Mouse (Mus musculus): ENCODE data around the gene Rtn2. TPM values are rescaled to one million over a fixed set of nuclear protein-coding genes. Genes with fewer than 3 reads are reported as not detected.

The Rtn2 gene
- total and polyA plus RNA-seq, 2 experiments from 2014 or later, result 51.7 to 108 TPM

DNA sequence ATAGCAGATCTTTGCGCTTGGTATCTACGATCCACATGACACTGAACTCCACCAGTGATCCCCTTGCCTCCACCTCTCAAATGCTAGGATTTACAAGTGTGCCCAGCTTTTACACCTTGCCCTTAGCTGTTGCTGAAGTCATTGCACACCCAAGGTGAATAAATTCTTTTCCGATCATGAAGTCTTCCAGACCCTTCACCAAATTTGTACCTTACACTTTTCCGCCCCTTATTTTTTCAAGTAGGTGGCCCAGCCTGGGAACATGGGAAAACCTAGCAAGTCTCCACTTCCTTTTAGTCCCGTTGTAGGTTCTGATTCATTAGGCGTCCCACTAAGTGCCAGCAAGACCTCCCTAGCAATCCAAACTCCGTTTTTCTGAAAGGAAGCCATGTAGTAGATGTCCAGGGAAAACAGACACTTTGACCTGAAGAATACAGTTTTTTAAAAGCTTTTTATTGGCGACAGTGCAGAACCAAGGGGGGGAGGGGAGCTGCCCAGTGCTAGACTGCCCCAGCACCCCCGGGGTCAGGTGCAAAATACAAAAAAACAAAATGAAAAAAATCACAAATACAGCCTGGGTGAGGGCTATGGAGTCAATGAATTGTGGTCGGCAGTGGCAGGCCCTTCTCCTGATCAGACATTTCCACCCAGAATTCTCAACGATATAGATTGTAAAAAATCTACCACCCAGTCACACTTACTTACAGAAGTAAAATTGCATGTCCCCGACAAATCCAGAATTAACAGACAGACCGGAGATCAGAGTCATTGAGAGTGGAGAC, 20.0 kb downstream of the Rtn2 start:
- H3K4me2 ChIP-seq (ENCODE audit: low read depth, low read length), result no peak overlapping the region

DNA sequence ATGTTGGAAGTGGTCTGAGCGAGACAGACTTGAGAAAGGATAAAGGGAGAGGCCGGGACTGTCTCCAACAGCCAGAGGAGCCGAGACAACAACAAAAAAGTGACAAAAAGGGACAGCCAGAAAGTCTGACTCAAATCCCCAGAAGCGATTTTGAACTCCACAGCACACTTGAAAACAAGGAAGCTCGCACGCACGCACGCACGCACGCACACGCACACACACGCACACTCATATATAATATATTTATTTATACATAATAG, 20.6 kb downstream of the Rtn2 start:
- Histone ChIP-seq H3K27me3 (ENCODE audit: control insufficient read depth, insufficient read depth, low read length) (peaks cover 32% of the 10 kb centered on the region), H3K9me3 (replicated peaks; ENCODE audit: control insufficient read depth, low read length) (no peaks in the 10 kb centered on the region), H3K4me2 (ENCODE audit: low read depth, low read length) (no peak overlapping the region), H3K9ac (replicated peaks; ENCODE audit: low read depth, low read length) (no peak overlapping the region), H3K4me3 (ENCODE audit: low read depth, low read length) (no peak overlapping the region), H3K4me1 (ENCODE audit: control insufficient read depth, insufficient read depth) (peaks cover 14% of the 10 kb centered on the region; the same call in 1 of the 2 replicates), H3K27ac (ENCODE audit: low read depth) (no peak overlapping the region), H3K36me3 (replicated peaks; ENCODE audit: control insufficient read depth, insufficient read depth, low read length) (no peaks in the 10 kb centered on the region)
- ATAC-seq (ENCODE audit: insufficient read depth, low read depth), result no peak
- DNase-seq (ENCODE audit: low spot score), result no peak
- TF ChIP-seq EP300 (IDR thresholded peaks at IDR 0.05; ENCODE audit: low read depth) (no peak), CTCF (IDR thresholded peaks at IDR 0.05; ENCODE audit: low read depth) (no peak)
- WGBS, result 86% methylated on average over 12 of the region's 12 CpGs

More for the DNA sequence above, 20.0 kb downstream of the Rtn2 start:
- Histone ChIP-seq H3K27me3 (ENCODE audit: control insufficient read depth, insufficient read depth, low read length) (peaks cover 32% of the 10 kb centered on the region), H3K9ac (replicated peaks; ENCODE audit: low read depth, low read length) (no peak overlapping the region), H3K36me3 (replicated peaks; ENCODE audit: control insufficient read depth, insufficient read depth, low read length) (no peaks in the 10 kb centered on the region), H3K27ac (ENCODE audit: low read depth) (no peak overlapping the region), H3K4me1 (ENCODE audit: control insufficient read depth, insufficient read depth) (peaks cover 14% of the 10 kb centered on the region; the same call in 1 of the 2 replicates), H3K9me3 (replicated peaks; ENCODE audit: control insufficient read depth, low read length) (no peaks in the 10 kb centered on the region), H3K4me3 (ENCODE audit: low read depth, low read length) (no peak overlapping the region)
- ATAC-seq (ENCODE audit: insufficient read depth, low read depth) (no peak), DNase-seq (ENCODE audit: low spot score) (no peak)
- TF ChIP-seq EP300 (IDR thresholded peaks at IDR 0.05; ENCODE audit: low read depth) (no peak), CTCF (IDR thresholded peaks at IDR 0.05; ENCODE audit: low read depth) (no peak)
- 52% methylated on average over 13 of the region's 13 CpGs for WGBS

DNA sequence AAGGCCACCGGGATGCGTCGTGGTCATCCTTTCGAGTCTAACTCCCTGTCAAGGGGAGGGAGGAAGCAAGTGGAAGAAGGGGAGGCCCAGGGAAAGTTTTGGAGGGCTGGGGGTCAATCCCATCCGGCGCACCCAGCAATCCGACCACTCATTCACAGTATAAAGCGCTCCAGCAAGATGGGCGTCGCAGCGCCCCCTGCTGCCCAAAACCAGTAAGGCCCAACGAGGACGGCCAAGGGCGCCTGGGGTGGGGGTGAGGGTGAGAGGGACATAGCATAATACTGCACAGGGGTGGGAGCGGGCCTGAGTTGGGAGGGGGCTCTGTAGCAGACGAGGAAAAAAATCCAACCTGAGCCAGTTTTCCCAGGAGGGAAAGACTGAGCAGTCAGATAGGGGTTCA, 21.3 kb downstream of the Rtn2 start:
- no peak overlapping the region for H3K27ac ChIP-seq (ENCODE audit: low read depth)
- no peaks in the 10 kb centered on the region for H3K9me3 ChIP-seq (replicated peaks; ENCODE audit: control insufficient read depth, low read length)
- DNase-seq (ENCODE audit: low spot score), result no peak
- 3% methylated on average over 16 of the region's 16 CpGs for WGBS
- H3K9ac ChIP-seq (replicated peaks; ENCODE audit: low read depth, low read length), result no peak overlapping the region
- peaks cover 32% of the 10 kb centered on the region for H3K27me3 ChIP-seq (ENCODE audit: control insufficient read depth, insufficient read depth, low read length)
- peaks cover 14% of the 10 kb centered on the region; the same call in 1 of the 2 replicates for H3K4me1 ChIP-seq (ENCODE audit: control insufficient read depth, insufficient read depth)
- no peaks in the 10 kb centered on the region for H3K36me3 ChIP-seq (replicated peaks; ENCODE audit: control insufficient read depth, insufficient read depth, low read length)
- H3K4me3 ChIP-seq (ENCODE audit: low read depth, low read length), result peak overlapping the region; percentile 43; the same call in 1 of the 2 replicates
- H3K4me2 ChIP-seq (ENCODE audit: low read depth, low read length), result peak overlapping the region; percentile 62
- 0 out of 2 replicates have a peak, but pooled peaks have one; percentile 19 for ATAC-seq (ENCODE audit: insufficient read depth, low read depth)
- TF ChIP-seq CTCF (IDR thresholded peaks at IDR 0.05; ENCODE audit: low read depth) (peak; percentile 89), EP300 (IDR thresholded peaks at IDR 0.05; ENCODE audit: low read depth) (no peak)

DNA sequence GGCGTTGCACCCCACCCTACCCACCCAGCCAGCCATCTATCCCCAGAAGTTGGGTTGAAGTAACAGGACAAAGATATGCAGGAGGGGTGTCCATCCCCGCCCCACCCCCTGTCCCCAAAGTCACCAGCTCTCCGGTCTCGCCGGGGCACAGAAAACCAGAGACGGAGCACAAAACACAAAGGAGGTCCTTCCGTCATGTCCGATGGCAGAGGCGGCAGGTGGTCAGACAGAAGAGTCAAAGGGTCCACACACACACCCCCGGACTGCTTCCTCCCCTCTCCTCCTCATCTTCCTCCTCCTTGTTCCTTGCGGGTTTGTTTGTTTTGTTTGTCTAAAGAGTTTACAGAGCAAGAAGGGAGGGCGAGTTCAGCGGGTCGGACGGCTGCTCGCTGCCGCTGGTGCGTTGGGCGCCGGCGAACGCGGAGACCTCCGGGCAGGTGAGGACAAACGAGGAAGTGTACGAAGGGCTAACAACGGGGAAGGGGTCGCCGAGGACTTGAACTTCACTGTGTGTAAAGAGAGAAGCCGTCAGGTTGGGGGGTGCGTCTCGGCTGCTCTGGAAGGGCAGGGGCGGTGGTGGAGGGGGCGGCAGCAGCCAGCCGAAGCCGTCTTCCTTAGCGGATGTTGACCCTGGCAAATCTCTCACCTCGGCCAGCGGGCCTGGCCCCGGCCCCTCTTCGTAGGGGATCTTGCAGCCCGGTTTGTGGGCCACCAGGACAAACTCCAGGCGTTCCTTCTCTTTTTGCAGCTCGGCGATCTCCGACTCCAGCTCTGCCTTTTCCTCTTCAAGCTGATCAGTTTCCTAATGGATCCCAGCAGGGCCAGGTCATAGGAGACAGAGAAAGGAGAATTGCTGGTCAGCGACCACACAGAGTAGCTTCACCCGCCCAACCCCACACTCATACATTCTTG, 22.3 kb downstream of the Rtn2 start:
- H3K9me3 ChIP-seq (replicated peaks; ENCODE audit: control insufficient read depth, low read length), result no peaks in the 10 kb centered on the region
- peak overlapping the region; percentile 38; the same call in 1 of the 2 replicates for H3K9ac ChIP-seq (replicated peaks; ENCODE audit: low read depth, low read length)
- WGBS, result 6% methylated on average over 48 of the region's 48 CpGs
- H3K4me3 ChIP-seq (ENCODE audit: low read depth, low read length), result peak overlapping the region; percentile 43
- no peak overlapping the region for H3K27ac ChIP-seq (ENCODE audit: low read depth)
- TF ChIP-seq CTCF (IDR thresholded peaks at IDR 0.05; ENCODE audit: low read depth) (no peak), EP300 (IDR thresholded peaks at IDR 0.05; ENCODE audit: low read depth) (no peak)
- peak overlapping the region; percentile 62 for H3K4me2 ChIP-seq (ENCODE audit: low read depth, low read length)
- DNase-seq (ENCODE audit: low spot score), result no peak
- no peak for ATAC-seq (ENCODE audit: insufficient read depth, low read depth)
- H3K36me3 ChIP-seq (replicated peaks; ENCODE audit: control insufficient read depth, insufficient read depth, low read length), result no peaks in the 10 kb centered on the region
- H3K4me1 ChIP-seq (ENCODE audit: control insufficient read depth, insufficient read depth), result peaks cover 14% of the 10 kb centered on the region; the same call in 1 of the 2 replicates
- peaks cover 32% of the 10 kb centered on the region for H3K27me3 ChIP-seq (ENCODE audit: control insufficient read depth, insufficient read depth, low read length)

DNA sequence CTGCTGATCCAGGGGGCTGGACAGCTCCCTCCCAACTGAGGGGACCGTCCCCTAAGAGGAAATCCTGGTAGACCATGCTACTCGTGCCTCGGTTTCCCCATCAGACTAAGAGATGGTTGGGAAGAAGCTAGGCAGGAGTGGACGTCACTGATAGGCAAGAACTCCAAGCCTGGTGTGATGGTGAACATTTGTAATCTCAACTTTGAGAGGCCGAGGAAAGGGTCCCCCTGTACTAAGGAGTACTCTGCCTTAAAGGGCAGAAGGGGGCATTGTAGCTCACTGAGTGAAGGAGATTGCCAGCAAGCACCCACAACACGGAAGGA, 22.9 kb downstream of the Rtn2 start:
- TF ChIP-seq CTCF (IDR thresholded peaks at IDR 0.05; ENCODE audit: low read depth), result no peak
- no peak for TF ChIP-seq EP300 (IDR thresholded peaks at IDR 0.05; ENCODE audit: low read depth)
- DNase-seq (ENCODE audit: low spot score) (no peak), ATAC-seq (ENCODE audit: insufficient read depth, low read depth) (no peak)
- 6% methylated on average over 6 of the region's 6 CpGs for WGBS
- no peaks in the 10 kb centered on the region for H3K36me3 ChIP-seq (replicated peaks; ENCODE audit: control insufficient read depth, insufficient read depth, low read length)
- peaks cover 14% of the 10 kb centered on the region; the same call in 1 of the 2 replicates for H3K4me1 ChIP-seq (ENCODE audit: control insufficient read depth, insufficient read depth)
- no peak overlapping the region for H3K9ac ChIP-seq (replicated peaks; ENCODE audit: low read depth, low read length)
- H3K27me3 ChIP-seq (ENCODE audit: control insufficient read depth, insufficient read depth, low read length), result peaks cover 32% of the 10 kb centered on the region
- no peaks in the 10 kb centered on the region for H3K9me3 ChIP-seq (replicated peaks; ENCODE audit: control insufficient read depth, low read length)
- H3K4me3 ChIP-seq (ENCODE audit: low read depth, low read length), result no peak overlapping the region
- H3K4me2 ChIP-seq (ENCODE audit: low read depth, low read length), result peak overlapping the region; percentile 62; the same call in 1 of the 2 replicates
- H3K27ac ChIP-seq (ENCODE audit: low read depth), result no peak overlapping the region
